Mouse (Mus musculus): ENCODE measurements around the gene Ncln. TPM values are rescaled to one million over a fixed set of nuclear protein-coding genes. Genes with fewer than 3 reads are reported as not detected.

The Ncln gene
- polyA plus RNA-seq, 1 experiment from 2014 or later: 44.6 TPM

DNA sequence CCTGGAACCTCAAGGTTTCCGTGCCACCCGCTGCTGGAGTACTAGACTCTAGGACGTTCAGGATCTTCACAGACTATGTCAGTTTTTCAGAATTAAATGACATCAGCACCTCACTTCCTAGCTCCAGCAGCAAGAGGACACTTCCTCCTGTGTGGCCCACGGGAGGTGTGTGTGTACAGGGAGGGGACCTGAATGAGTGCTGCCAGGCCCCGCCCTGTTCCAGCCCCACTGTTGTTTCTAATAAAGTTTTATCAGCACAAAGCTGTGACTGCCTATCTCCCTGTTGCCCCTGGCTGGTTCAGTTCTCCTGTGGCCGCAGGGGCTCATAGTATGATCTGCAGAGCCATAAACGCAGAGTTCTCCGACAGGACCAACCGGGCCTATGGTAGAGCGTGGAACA, 21.7 kb downstream of the Ncln start:
- peaks cover 77% of the 10 kb centered on the region for H3K27me3 ChIP-seq (ENCODE audit: control insufficient read depth, insufficient read depth, low read length)
- no peaks in the 10 kb centered on the region for H3K9me3 ChIP-seq (ENCODE audit: control insufficient read depth, low read length)
- H3K4me1 ChIP-seq (ENCODE audit: control insufficient read depth in 2 of 2, insufficient read depth in 2 of 2, low read length in 2 of 2): no peaks in the 10 kb centered on the region
- ATAC-seq (ENCODE audit: insufficient number of reproducible peaks, insufficient read depth, low FRiP score, low read depth): no peak
- H3K4me3 ChIP-seq (ENCODE audit: control insufficient read depth in 1 of 2, insufficient read depth in 1 of 2, low read depth in 1 of 2, low read length in 2 of 2): no peak overlapping the region
- H3K4me2 ChIP-seq (ENCODE audit: low read length): no peak overlapping the region
- WGBS: 75% methylated on average over 10 of the region's 10 CpGs
- H3K9ac ChIP-seq (ENCODE audit: low read length): no peak overlapping the region
- no peaks in the 10 kb centered on the region for H3K36me3 ChIP-seq (ENCODE audit: control insufficient read depth, insufficient read depth, low read length)
- H3K27ac ChIP-seq (replicated peaks in 1 of 2; ENCODE audit: control insufficient read depth in 1 of 2, insufficient read depth in 1 of 2, low read depth in 2 of 2, low read length in 2 of 2): no peak overlapping the region

DNA sequence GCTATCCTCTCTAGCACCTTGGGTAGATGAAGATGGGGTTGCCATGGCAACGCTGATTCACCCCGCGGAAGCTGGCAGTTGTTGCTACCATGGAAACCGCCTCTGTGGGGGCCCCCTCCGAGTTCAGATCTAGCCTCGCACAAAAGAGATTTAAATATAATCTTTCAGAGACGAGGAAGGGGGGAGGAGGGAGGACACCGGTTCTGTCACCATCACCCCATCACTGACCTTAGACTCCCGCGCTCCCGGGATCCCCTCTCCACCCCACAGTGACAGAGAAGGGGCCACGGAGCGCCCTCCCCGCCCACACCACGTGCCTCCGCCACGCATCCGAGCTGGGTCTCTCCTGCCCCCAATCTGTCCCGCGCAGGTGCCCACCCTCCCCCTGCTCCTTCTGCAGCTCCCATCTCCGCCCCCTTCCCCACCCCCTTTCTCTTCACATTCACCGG, 23.2 kb downstream of the Ncln start:
- Histone ChIP-seq H3K27me3 (ENCODE audit: control insufficient read depth, insufficient read depth, low read length) (peaks cover 85% of the 10 kb centered on the region), H3K9me3 (ENCODE audit: control insufficient read depth, low read length) (no peaks in the 10 kb centered on the region), H3K27ac (replicated peaks in 1 of 2; ENCODE audit: control insufficient read depth in 1 of 2, insufficient read depth in 1 of 2, low read depth in 2 of 2, low read length in 2 of 2) (no peak overlapping the region), H3K4me3 (ENCODE audit: control insufficient read depth in 1 of 2, insufficient read depth in 1 of 2, low read depth in 1 of 2, low read length in 2 of 2) (no peak overlapping the region), H3K36me3 (ENCODE audit: control insufficient read depth, insufficient read depth, low read length) (no peaks in the 10 kb centered on the region), H3K4me1 (ENCODE audit: control insufficient read depth in 2 of 2, insufficient read depth in 2 of 2, low read length in 2 of 2) (no peaks in the 10 kb centered on the region), H3K4me2 (ENCODE audit: low read length) (no peak overlapping the region), H3K9ac (ENCODE audit: low read length) (no peak overlapping the region)
- no peak for ATAC-seq (ENCODE audit: insufficient number of reproducible peaks, insufficient read depth, low FRiP score, low read depth)
- whole genome bisulfite sequencing: 5% methylated on average over 22 of the region's 22 CpGs

GRCm38 (mm10) chr10:81472403-81473002, 23.7 kb downstream of the Ncln start:
- 5% methylated on average over 18 of the region's 18 CpGs for WGBS
- Histone ChIP-seq H3K27me3 (ENCODE audit: control insufficient read depth, insufficient read depth, low read length) (peaks cover 85% of the 10 kb centered on the region), H3K4me2 (ENCODE audit: low read length) (no peak overlapping the region), H3K4me1 (ENCODE audit: control insufficient read depth in 2 of 2, insufficient read depth in 2 of 2, low read length in 2 of 2) (no peaks in the 10 kb centered on the region), H3K9me3 (ENCODE audit: control insufficient read depth, low read length) (no peaks in the 10 kb centered on the region), H3K27ac (replicated peaks in 1 of 2; ENCODE audit: control insufficient read depth in 1 of 2, insufficient read depth in 1 of 2, low read depth in 2 of 2, low read length in 2 of 2) (no peak overlapping the region), H3K36me3 (ENCODE audit: control insufficient read depth, insufficient read depth, low read length) (no peaks in the 10 kb centered on the region), H3K4me3 (ENCODE audit: control insufficient read depth in 1 of 2, insufficient read depth in 1 of 2, low read depth in 1 of 2, low read length in 2 of 2) (no peak overlapping the region), H3K9ac (ENCODE audit: low read length) (no peak overlapping the region)
- no peak for ATAC-seq (ENCODE audit: insufficient number of reproducible peaks, insufficient read depth, low FRiP score, low read depth)

- Histone ChIP-seq H3K36me3 (ENCODE audit: control insufficient read depth, insufficient read depth, low read length) (no peaks in the 10 kb centered on the region), H3K27ac (replicated peaks in 1 of 2; ENCODE audit: control insufficient read depth in 1 of 2, insufficient read depth in 1 of 2, low read depth in 2 of 2, low read length in 2 of 2) (no peak overlapping the region), H3K4me2 (ENCODE audit: low read length) (no peak overlapping the region), H3K27me3 (ENCODE audit: control insufficient read depth, insufficient read depth, low read length) (peaks cover 90% of the 10 kb centered on the region), H3K4me3 (ENCODE audit: control insufficient read depth in 1 of 2, insufficient read depth in 1 of 2, low read depth in 1 of 2, low read length in 2 of 2) (no peak overlapping the region), H3K9ac (ENCODE audit: low read length) (no peak overlapping the region), H3K9me3 (ENCODE audit: control insufficient read depth, low read length) (no peaks in the 10 kb centered on the region), H3K4me1 (ENCODE audit: control insufficient read depth in 2 of 2, insufficient read depth in 2 of 2, low read length in 2 of 2) (no peaks in the 10 kb centered on the region)
- 51% methylated on average over 18 of the region's 18 CpGs for WGBS
- ATAC-seq (ENCODE audit: insufficient number of reproducible peaks, insufficient read depth, low FRiP score, low read depth): no peak
Measured at GRCm38 (mm10) chr10:81470454-81470853, 25.7 kb downstream of the Ncln start.

DNA sequence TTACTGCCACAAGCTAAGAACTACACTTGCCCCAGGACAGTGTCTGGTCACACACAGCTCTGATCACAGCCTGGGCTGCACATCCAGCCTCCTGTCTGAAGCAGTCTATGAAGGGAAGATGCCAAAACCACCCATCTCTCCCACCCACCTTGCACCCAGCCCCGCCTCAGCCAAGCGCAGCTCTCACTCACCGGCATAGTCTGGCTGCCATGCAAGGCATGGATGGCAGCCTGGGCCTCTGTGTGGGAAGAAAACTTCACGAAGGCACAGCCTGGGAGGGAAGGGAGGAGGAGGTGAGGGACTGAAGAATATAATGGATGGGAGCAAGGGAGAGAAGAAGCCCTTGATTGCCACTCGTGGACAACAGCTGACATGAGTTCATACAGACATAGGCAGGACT, 26.9 kb downstream of the Ncln start:
- ATAC-seq (ENCODE audit: insufficient number of reproducible peaks, insufficient read depth, low FRiP score, low read depth): no peak
- Histone ChIP-seq H3K4me3 (ENCODE audit: control insufficient read depth in 1 of 2, insufficient read depth in 1 of 2, low read depth in 1 of 2, low read length in 2 of 2) (no peak overlapping the region), H3K27me3 (ENCODE audit: control insufficient read depth, insufficient read depth, low read length) (peaks cover 90% of the 10 kb centered on the region), H3K27ac (replicated peaks in 1 of 2; ENCODE audit: control insufficient read depth in 1 of 2, insufficient read depth in 1 of 2, low read depth in 2 of 2, low read length in 2 of 2) (no peak overlapping the region), H3K9me3 (ENCODE audit: control insufficient read depth, low read length) (no peaks in the 10 kb centered on the region), H3K4me1 (ENCODE audit: control insufficient read depth in 2 of 2, insufficient read depth in 2 of 2, low read length in 2 of 2) (peaks cover 0 to 1% of the 10 kb centered on the region in 2 experiments; a peak in 3 of 4 replicates), H3K9ac (ENCODE audit: low read length) (no peak overlapping the region), H3K36me3 (ENCODE audit: control insufficient read depth, insufficient read depth, low read length) (no peaks in the 10 kb centered on the region), H3K4me2 (ENCODE audit: low read length) (no peak overlapping the region)
- 73% methylated on average over 5 of the region's 5 CpGs for WGBS

GRCm38 (mm10) chr10:81467670-81468235, 28.4 kb downstream of the Ncln start:
- peaks cover 90% of the 10 kb centered on the region for H3K27me3 ChIP-seq (ENCODE audit: control insufficient read depth, insufficient read depth, low read length)
- no peak overlapping the region for H3K4me2 ChIP-seq (ENCODE audit: low read length)
- 79% methylated on average over 16 of the region's 16 CpGs for WGBS
- H3K4me3 ChIP-seq (ENCODE audit: control insufficient read depth in 1 of 2, insufficient read depth in 1 of 2, low read depth in 1 of 2, low read length in 2 of 2): no peak overlapping the region
- H3K27ac ChIP-seq (replicated peaks in 1 of 2; ENCODE audit: control insufficient read depth in 1 of 2, insufficient read depth in 1 of 2, low read depth in 2 of 2, low read length in 2 of 2): no peak overlapping the region
- H3K36me3 ChIP-seq (ENCODE audit: control insufficient read depth, insufficient read depth, low read length): no peaks in the 10 kb centered on the region
- no peak overlapping the region for H3K9ac ChIP-seq (ENCODE audit: low read length)
- no peaks in the 10 kb centered on the region for H3K9me3 ChIP-seq (ENCODE audit: control insufficient read depth, low read length)
- no peak for ATAC-seq (ENCODE audit: insufficient number of reproducible peaks, insufficient read depth, low FRiP score, low read depth)
- peaks cover 0 to 4% of the 10 kb centered on the region in 2 experiments; a peak in 3 of 4 replicates for H3K4me1 ChIP-seq (ENCODE audit: control insufficient read depth in 2 of 2, insufficient read depth in 2 of 2, low read length in 2 of 2)

DNA sequence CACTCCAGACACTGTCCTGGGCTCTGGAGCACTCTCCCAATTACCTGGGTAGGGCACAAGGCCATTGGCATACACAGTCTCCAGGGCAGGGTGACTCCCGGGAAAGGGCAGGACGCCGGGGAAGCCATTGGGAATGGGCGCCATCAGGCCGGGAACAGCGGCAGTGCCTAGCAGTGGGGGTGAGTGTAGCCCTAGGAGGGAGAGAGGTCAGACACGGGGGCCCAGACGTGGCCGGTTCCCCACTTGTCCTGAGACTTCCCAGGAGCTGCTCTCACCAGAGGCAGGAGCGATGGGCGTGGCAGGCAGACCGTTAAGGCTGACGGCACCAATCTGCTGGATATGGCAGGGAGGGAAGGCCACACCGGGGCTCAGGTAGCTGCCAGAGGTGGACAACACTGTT, 29.3 kb downstream of the Ncln start:
- WGBS: 50% methylated on average over 14 of the region's 14 CpGs
- H3K27me3 ChIP-seq (ENCODE audit: control insufficient read depth, insufficient read depth, low read length): peaks cover 90% of the 10 kb centered on the region
- no peaks in the 10 kb centered on the region for H3K36me3 ChIP-seq (ENCODE audit: control insufficient read depth, insufficient read depth, low read length)
- H3K9ac ChIP-seq (ENCODE audit: low read length): no peak overlapping the region
- H3K4me3 ChIP-seq (ENCODE audit: control insufficient read depth in 1 of 2, insufficient read depth in 1 of 2, low read depth in 1 of 2, low read length in 2 of 2): no peak overlapping the region
- no peak for ATAC-seq (ENCODE audit: insufficient number of reproducible peaks, insufficient read depth, low FRiP score, low read depth)
- H3K27ac ChIP-seq (replicated peaks in 1 of 2; ENCODE audit: control insufficient read depth in 1 of 2, insufficient read depth in 1 of 2, low read depth in 2 of 2, low read length in 2 of 2): no peak overlapping the region
- peaks cover 0 to 4% of the 10 kb centered on the region in 2 experiments; a peak in 3 of 4 replicates for H3K4me1 ChIP-seq (ENCODE audit: control insufficient read depth in 2 of 2, insufficient read depth in 2 of 2, low read length in 2 of 2)
- H3K9me3 ChIP-seq (ENCODE audit: control insufficient read depth, low read length): no peaks in the 10 kb centered on the region
- H3K4me2 ChIP-seq (ENCODE audit: low read length): no peak overlapping the region

GRCm38 (mm10) chr10:81466066-81466465, 30.1 kb downstream of the Ncln start:
- Histone ChIP-seq H3K9ac (ENCODE audit: low read length) (no peak overlapping the region), H3K9me3 (ENCODE audit: control insufficient read depth, low read length) (no peaks in the 10 kb centered on the region), H3K4me3 (ENCODE audit: control insufficient read depth in 1 of 2, insufficient read depth in 1 of 2, low read depth in 1 of 2, low read length in 2 of 2) (no peak overlapping the region), H3K27ac (replicated peaks in 1 of 2; ENCODE audit: control insufficient read depth in 1 of 2, insufficient read depth in 1 of 2, low read depth in 2 of 2, low read length in 2 of 2) (no peak overlapping the region), H3K27me3 (ENCODE audit: control insufficient read depth, insufficient read depth, low read length) (peaks cover 90% of the 10 kb centered on the region), H3K4me1 (ENCODE audit: control insufficient read depth in 2 of 2, insufficient read depth in 2 of 2, low read length in 2 of 2) (peaks cover 0 to 4% of the 10 kb centered on the region in 2 experiments; a peak in 3 of 4 replicates), H3K36me3 (ENCODE audit: control insufficient read depth, insufficient read depth, low read length) (no peaks in the 10 kb centered on the region), H3K4me2 (ENCODE audit: low read length) (no peak overlapping the region)
- 75% methylated on average over 2 of the region's 2 CpGs for WGBS
- no peak for ATAC-seq (ENCODE audit: insufficient number of reproducible peaks, insufficient read depth, low FRiP score, low read depth)
